Mouse (Mus musculus) monocyte, adult 2 months (primary cell): ENCODE measurements around the gene Tmed9.
"Not testable (repeated sequence)": the region's sequence is repeated elsewhere in the genome, so short reads cannot be mapped to it uniquely, and the experiment has no call there.

Experiments used
- DNase-seq, 2 experiments: peaks; one replicate each; pipeline ENCODE4 v3.0.0; 2022; ENCODE audit warnings: low spot score in 2 of 2, low read depth in 1 of 2

Gene Tmed9

GRCm38 (mm10) chr13:55567001-55567400 lies 6.5 kb upstream of the Tmed9 start:
- no peak for DNase-seq

- DNase-seq, result no peak
Observed at GRCm38 (mm10) chr13:55567949-55568348, 5.6 kb upstream of the Tmed9 start.

DNA sequence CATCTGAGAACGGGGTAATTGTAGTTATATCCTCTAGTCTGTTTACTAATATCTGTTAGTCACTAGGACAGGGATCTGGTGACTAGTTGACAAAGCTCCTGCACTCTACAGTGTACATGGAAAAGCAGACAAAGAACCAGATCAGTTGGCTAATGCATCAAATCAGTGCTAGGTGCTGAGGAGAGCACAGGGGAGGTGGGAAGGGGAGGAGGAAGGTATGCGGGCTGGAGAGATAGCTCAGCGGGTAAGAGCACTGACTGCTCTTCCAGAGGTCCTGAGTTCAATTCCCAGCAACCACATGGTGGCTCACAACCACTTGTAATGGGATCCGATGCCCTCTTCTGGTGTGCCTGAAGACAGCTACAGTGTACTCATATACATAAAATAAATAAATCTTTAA lies 5.0 kb upstream of the Tmed9 start:
- not testable (repeated sequence) for DNase-seq

DNA sequence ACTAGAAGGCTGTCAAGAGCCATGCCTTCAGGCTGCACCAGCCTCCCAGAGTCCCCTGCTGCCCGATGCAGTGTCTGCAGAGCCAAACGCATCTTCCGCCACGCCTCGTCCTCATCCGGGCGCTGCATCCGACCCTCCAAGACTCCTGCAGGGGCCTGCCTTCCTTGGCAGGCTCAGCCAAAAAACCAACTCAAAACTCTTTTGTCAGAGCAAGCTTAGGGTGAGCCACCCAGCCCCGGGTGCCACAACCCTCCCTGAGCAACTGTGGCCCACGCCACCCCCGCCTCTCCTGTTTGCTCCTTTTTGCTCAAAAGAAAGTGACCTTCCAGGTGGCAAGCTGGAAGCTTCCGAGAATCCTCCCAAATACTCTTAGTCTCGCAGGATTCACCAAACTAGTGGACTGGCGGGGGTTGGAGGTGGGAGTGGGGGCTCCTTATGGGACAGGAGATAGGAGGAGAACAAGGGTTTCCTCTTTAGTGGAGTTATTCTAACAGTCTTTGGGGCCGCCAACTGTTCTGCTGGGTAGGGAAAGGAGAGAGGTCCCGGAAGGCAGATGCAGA lies 3.7 kb upstream of the Tmed9 start:
- no peak for DNase-seq

DNA sequence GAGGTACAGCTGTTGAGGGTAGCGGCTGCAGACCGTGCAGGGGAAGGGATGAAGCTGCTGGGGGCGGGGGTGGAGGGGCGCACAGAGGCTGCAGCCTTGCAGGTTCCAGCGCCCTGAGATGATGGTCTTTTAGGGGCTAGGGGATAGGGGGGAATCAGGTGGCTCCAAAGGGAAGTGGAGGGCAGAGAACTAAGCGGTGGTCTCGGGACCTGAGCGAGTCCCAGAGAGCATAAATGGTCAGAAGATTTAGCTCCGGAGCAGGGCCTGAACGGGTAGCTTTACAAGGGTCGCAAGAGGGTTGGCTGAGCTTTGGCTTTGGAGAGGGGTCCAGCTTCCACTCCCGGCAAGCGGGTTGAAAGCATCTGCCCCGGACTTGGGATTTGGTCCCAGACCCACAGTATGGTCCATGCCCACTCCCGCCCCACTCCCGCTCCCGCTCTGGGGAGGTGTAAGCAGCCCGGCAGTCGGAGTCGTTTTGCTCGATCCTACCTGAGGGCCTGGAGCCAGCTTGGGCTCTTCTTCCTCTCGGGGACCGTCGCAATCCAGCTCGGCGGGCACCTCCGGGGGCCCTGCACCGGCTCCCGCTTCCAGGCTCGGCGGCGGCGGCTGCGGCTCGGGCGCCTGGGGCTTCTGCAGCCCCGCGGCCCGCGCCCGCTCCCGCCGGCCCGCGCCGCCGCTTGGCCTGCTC lies 3.1 kb upstream of the Tmed9 start:
- no peak for DNase-seq

DNA sequence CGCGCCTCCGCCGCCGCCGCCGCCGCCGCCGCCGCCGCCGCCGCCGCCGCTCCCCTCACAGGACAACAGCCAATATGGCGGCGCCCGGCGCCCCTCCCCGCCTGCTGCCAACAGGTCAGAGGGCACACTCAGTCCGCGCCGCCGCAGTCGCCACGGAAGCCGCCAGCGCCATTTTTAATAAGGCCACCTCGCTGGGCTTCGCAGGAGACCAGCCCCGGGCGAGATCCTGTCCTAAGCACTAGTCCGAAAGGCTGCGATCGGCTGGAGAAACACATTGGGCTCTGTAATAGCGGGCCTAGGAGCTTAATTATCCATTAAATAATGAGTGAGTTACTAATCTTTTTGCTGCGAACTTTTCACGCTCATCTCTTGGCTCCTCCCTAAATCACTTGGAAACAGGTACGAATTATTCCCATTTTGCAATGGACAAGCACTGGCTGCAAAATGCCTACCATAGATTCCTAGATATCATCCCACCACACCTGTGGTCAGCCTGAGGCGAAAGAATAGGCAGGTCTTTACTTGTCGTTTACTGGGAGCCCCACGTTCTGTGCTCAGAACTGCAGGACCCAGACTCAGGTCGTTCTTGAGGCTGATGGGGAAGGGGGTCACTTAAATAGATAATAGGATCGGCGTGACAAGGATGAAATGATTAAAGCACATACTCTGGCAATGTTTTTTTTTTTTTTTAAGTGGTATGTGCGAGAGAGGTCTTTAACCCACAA lies 2.3 kb upstream of the Tmed9 start, which contains the start of gene Fam193b:
Gene Fam193b, minus strand, starts transcription at position 94 of the 725 bp plus-strand sequence.
- peak; percentile 79 to 87 for DNase-seq

GRCm38 (mm10) chr13:55571977-55572376 lies 1.6 kb upstream of the Tmed9 start:
- no peak for DNase-seq

DNA sequence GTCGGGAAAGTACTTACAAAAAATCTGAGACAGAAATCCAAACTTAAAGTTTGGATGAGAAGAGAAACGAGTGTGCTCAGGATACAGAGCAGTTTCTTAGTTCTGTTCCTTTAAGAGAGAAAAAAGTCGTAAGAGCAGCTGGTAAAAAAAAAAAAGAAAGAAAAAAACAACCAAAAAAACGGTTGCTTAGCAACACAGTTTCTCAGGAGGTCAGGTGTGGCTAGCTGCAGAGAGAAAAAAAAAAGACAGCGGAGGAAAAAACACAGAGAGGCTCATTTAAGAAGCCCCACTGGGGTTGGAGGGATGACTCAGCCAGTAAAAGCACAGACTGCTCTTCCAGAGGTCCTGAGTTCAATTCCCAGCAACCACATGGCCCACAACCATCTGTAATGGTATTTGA lies 789 bp downstream of the Tmed9 start:
- no peak for DNase-seq

DNA sequence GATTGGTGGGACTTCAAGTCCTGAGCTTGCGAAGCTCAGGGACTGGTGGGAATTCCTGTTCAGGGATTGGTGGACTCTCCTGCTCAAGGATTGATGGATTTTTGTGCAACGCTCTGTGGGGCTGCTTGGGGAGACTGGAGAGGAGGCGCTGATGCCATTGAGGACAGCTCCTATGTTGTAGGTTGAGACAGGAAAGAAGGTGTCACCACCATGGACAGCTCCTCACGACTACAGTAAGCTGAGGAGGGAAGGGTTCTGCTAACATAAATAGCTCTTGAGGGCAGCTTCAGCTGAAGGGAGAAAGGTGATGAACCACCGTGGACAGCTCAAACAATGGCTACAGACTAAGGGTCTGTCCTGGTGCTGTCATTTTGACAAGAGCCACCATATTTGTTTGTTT lies 2.4 kb downstream of the Tmed9 start:
- no peak for DNase-seq

DNA sequence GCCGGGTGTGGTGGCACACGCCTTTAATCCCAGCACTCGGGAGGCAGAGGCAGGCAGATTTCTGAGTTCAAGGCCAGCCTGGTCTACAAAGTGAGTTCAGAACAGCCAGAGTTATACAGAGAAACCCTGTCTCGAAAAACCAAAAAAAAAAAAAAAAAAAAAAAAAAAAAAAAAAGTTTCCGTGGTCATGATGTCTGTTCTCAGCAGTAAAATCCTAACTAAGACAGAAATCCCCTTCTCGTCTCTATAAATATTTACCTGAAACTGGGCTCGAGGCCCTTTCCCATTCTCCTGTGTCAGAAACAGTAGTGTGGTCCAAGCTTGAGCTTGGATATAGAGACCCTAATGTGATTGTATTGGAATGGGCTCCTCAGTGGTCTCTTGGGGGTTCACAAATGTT lies 3.3 kb downstream of the Tmed9 start:
- not testable (repeated sequence) for DNase-seq

GRCm38 (mm10) chr13:55578086-55578485 lies 4.6 kb downstream of the Tmed9 start:
- DNase-seq, result no peak

DNA sequence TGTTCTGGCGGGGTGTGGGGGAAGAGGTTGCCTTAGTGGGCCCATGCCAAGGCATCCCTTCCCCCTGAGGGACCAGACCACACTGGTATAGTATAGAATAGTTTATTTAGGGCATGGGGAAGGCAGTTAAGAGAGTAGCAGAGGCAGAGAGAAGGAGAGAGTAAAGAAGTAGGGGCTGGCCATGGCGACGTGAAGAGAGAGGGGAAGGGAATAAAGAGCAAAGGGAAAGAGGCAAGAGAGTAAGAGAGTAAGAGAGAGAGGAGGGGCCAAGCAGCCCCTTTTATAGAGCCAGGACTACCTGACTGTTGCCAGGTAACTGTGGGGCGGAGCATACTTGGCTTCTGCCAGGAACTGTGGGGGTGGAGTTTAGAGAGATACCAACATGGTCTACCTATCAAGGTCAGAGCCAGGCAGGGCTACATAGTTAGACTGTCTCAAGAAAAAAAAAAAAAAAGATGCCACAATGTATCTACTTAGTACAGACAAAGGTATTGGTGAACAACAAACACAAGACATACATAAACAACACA lies 18.5 kb downstream of the Tmed9 start:
- DNase-seq, result no peak

- peak; percentile 88 to 89 for DNase-seq
Observed at GRCm38 (mm10) chr13:55592512-55593253, 19.2 kb downstream of the Tmed9 start.

DNA sequence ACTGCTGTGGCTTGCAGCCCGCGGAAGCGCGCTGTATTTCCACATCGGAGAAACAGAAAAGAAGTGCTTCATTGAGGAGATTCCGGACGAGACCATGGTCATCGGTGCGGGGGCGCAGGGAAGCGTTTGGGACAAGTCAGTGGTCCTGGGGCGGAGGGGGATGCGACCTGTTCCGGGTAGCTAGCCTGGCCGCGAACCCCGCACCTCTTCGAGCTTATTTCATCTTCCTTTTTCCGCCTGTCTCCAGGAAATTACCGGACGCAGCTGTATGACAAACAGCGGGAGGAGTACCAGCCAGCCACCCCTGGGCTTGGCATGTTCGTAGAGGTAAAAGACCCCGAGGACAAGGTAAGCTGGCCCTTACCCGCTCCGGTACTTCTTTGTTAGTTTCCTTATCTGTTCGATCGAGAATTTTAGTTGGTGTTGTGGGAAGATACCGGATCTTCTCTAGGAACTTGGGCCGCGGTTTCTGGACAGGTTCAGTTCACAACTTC lies 19.8 kb downstream of the Tmed9 start:
- no peak for DNase-seq

- no peak for DNase-seq
Observed at GRCm38 (mm10) chr13:55595375-55595774, 21.8 kb downstream of the Tmed9 start.

GRCm38 (mm10) chr13:55596802-55597201 lies 23.3 kb downstream of the Tmed9 start:
- no peak for DNase-seq

- DNase-seq, result peak; percentile 34 to 66
Observed at GRCm38 (mm10) chr13:55599566-55600540, 26.3 kb downstream of the Tmed9 start, which contains the start of gene B4galt7. Gene B4galt7, plus strand, starts transcription at chr13:55599896.

DNA sequence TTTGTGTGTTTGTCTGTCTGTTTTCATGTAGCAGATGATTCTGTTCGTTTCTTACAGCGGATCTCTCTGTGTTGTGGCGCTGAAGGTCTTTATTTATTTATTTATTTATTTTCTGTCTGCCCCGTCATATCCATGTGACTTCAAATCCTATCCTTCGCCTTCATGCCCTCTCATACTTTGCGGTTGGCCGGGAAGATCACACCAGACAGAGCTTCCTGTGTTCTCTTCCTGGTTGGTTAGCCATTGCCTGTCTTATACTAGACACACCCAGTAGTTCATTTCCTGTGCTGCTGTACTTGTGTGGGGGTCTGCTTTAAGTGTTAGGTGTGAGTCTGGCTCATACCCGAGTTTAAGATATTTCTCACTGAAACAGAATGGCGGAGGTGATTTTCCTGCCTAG lies 27.1 kb downstream of the Tmed9 start:
- DNase-seq, result peak in 1 of 2 experiments; percentile 18

GRCm38 (mm10) chr13:55601611-55602010 lies 28.1 kb downstream of the Tmed9 start:
- peak; percentile 33 to 70 for DNase-seq

- DNase-seq, result no peak
Observed at GRCm38 (mm10) chr13:55604606-55605005, 31.1 kb downstream of the Tmed9 start.
